Mouse (Mus musculus): ENCODE results near the gene Tsen2.
A peak's percentile ranks its signal among the peaks of the same experiment; 100 is the strongest.

Tsen2 gene

GRCm38 (mm10) chr6:115544442-115544970, at the start of gene Tsen2:
Gene Tsen2, plus strand, starts transcription at chr6:115544664.
- peak; percentile 90 for DNase-seq (ENCODE audit: low spot score)

- no peak for DNase-seq (ENCODE audit: low spot score)
These were observed 44.9 kb upstream of the Tsen2 start for GRCm38 (mm10) chr6:115499540-115499939.

GRCm38 (mm10) chr6:115500234-115500633, 44.2 kb upstream of the Tsen2 start:
- no peak for DNase-seq (ENCODE audit: low spot score)

GRCm38 (mm10) chr6:115501131-115501530, 43.3 kb upstream of the Tsen2 start:
- no peak for DNase-seq (ENCODE audit: low spot score)

GRCm38 (mm10) chr6:115503038-115503437, 41.4 kb upstream of the Tsen2 start:
- DNase-seq (ENCODE audit: low spot score) = no peak

- DNase-seq (ENCODE audit: low spot score) = no peak
These were observed 40.8 kb upstream of the Tsen2 start for GRCm38 (mm10) chr6:115503549-115504159.

- no peak for DNase-seq (ENCODE audit: low spot score)
These were observed 40.3 kb upstream of the Tsen2 start for GRCm38 (mm10) chr6:115504160-115504558.

GRCm38 (mm10) chr6:115504915-115505314, 39.5 kb upstream of the Tsen2 start:
- DNase-seq (ENCODE audit: low spot score) = no peak

- no peak for DNase-seq (ENCODE audit: low spot score)
These were observed 38.0 kb upstream of the Tsen2 start for GRCm38 (mm10) chr6:115506425-115506824.

GRCm38 (mm10) chr6:115511447-115511846, 33.0 kb upstream of the Tsen2 start:
- DNase-seq (ENCODE audit: low spot score) = no peak

- no peak for DNase-seq (ENCODE audit: low spot score)
These were observed 31.3 kb upstream of the Tsen2 start for GRCm38 (mm10) chr6:115513207-115513606.

GRCm38 (mm10) chr6:115517904-115518303, 26.6 kb upstream of the Tsen2 start:
- peak; percentile 31 for DNase-seq (ENCODE audit: low spot score)

- no peak for DNase-seq (ENCODE audit: low spot score)
These were observed 26.1 kb upstream of the Tsen2 start for GRCm38 (mm10) chr6:115518352-115518751.

- DNase-seq (ENCODE audit: low spot score) = no peak
These were observed 25.2 kb upstream of the Tsen2 start for GRCm38 (mm10) chr6:115519275-115519699.

- DNase-seq (ENCODE audit: low spot score) = no peak
These were observed 22.5 kb upstream of the Tsen2 start for GRCm38 (mm10) chr6:115521923-115522322.

- no peak for DNase-seq (ENCODE audit: low spot score)
These were observed 21.7 kb upstream of the Tsen2 start for GRCm38 (mm10) chr6:115522691-115523146.

GRCm38 (mm10) chr6:115523201-115523600, 21.3 kb upstream of the Tsen2 start:
- DNase-seq (ENCODE audit: low spot score) = no peak

GRCm38 (mm10) chr6:115524449-115524990, 19.9 kb upstream of the Tsen2 start:
- DNase-seq (ENCODE audit: low spot score) = no peak

GRCm38 (mm10) chr6:115527418-115527817, 17.0 kb upstream of the Tsen2 start:
- DNase-seq (ENCODE audit: low spot score) = no peak

GRCm38 (mm10) chr6:115528372-115528771, 16.1 kb upstream of the Tsen2 start:
- no peak for DNase-seq (ENCODE audit: low spot score)

- DNase-seq (ENCODE audit: low spot score) = no peak
These were observed 9.8 kb upstream of the Tsen2 start for GRCm38 (mm10) chr6:115534617-115535016.

- DNase-seq (ENCODE audit: low spot score) = no peak
These were observed 8.3 kb upstream of the Tsen2 start for GRCm38 (mm10) chr6:115536169-115536568.

GRCm38 (mm10) chr6:115538645-115539429, 5.6 kb upstream of the Tsen2 start:
- peak; percentile 73 for DNase-seq (ENCODE audit: low spot score)

All from layer of hippocampus, adult 9-10 months (tissue).